Mouse (Mus musculus) brain, adult 2 months (tissue): ENCODE data around the gene Plekhh2.

Experiments
- DNase-seq: peaks from one replicate; pipeline ENCODE4 v3.0.0; 2011; ENCODE audit warnings: low read depth, low spot score

Gene Plekhh2

DNA sequence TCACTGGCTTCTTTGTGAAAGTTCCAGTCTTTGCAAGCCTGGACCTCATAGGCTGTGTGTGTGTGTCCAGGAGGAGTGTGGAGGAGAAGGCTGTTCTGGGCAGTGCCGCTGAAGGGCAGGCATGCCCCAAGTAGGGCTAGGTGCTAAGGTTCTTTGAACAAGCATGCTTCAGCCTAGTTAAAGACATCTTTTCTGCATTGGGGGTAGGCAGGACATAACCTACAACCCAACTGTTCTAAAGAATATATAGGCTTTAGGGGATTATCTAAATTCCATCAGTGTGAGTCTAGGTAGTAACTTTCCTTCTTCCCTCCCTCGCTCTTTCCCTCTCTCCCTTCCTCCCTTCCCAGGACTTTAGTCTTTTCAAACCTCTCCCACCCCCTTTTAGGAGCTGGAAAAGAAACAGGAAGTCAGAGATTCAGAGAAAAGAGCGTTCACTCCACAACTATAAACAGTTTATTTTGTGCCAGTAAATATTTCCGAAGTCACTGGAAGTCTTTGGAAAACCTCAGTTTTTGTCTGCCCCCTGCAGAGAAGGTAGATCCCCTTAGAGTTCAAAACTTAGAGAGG is 906 bp downstream of the Plekhh2 start:
- peak; percentile 19 for DNase-seq

DNA sequence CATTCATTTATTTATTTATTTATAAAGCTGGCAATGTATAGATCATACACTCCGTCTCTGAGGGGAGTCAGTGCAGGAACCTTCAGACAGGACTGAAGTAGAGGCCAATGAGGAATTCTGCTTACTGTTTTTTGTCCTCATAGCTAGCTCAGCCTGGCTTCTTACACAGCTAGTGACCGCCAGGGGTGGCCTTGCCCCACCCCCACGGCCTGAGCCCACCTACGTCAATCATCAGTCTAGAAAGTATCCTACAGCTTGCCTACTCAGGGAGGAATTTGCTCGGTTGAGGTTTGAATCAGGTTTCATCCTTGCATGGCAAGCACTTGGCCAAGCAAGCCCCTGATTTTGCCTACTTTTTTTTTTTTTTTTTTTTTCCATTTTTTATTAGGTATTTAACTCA is 4.2 kb downstream of the Plekhh2 start:
- DNase-seq = no peak

DNA sequence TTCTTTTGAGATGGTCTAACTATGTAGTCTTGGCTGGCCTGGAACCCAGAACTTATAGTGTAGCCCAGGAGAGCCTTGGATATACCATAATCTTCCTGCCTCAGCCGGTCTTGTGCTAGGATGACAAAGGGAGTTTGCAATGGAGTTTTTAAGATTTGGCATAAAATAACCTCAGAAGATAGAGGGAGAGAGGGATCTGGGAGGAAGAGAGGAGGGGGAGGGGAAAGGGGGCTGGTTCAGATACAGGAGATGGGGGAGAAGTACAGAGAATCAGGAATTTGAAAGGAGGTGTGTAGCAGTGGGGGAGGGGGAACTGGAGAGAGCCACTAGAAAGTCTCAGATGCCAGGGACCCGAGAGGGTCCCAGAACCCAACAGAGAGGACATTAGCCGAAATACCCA is 7.7 kb downstream of the Plekhh2 start:
- no peak for DNase-seq

GRCm38 (mm10) chr17:84520057-84520456 is 8.4 kb downstream of the Plekhh2 start:
- DNase-seq = no peak

DNA sequence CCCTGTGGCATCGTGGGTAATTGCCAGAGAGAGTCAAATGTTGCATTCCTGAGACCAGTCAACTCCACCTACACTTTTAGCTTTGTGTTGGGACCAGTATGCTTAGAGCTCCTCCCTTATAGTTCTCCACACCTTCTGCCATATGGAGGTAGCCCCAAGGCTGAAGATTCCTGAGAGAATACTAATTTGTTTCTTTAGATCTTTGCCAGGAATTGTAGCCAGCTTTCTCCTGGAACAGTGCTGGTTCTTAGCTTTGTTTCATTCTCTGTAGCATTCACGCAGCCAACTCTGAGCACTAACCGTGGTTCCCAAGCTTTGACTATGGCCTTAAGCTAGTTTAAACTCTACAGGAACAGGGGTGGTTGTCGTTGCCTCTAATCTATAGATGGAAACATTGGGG is 17.7 kb downstream of the Plekhh2 start:
- DNase-seq = peak; percentile 36

- no peak for DNase-seq
Measured at GRCm38 (mm10) chr17:84530202-84530796, 18.6 kb downstream of the Plekhh2 start.

DNA sequence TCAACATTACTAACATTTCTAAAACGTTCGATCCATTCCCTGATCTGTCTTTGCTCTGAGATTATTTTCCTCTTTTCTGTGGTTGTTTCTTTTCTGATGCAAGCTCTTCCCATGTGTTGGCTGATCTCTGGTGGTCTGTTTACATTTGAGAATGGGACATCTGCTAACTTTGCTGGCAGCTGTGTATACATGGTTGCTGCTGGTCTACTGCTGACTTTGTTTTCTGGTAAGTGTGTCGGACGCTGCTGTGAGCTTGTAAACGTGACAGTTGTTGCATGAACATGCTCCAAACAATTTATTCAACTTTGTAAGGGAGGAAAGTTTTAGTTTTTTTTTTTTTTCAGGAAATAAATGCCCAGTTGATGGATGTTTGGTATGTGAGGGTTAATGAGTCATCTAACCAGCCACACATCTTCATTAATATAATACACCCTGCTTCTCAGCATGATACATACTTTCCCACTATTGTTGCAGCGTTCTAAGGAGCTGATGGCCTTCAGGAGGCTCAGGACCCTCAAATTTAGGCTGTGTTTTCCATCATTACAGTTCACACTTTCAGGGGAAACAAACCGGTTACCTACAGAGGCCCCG is 21.3 kb downstream of the Plekhh2 start:
- DNase-seq = no peak

DNA sequence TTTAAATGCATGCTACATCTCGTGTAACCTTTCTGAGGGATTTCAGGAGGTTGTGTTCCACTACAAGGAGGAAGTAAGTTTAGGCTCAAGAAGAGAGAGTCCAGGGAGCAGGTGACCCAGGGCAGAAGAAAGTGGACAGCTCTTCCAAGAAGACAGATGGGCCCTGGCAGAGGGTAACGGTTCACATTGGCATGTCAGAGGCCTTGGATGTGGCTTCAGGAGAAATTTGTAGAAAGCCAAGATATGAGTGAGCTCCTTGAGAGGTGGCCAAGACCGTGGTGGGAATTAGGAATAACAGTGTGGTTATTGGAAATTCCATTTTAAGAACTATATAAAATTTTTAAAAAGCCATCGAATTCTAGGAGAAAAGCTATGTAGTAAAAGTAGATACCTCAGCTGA is 22.1 kb downstream of the Plekhh2 start:
- no peak for DNase-seq

DNA sequence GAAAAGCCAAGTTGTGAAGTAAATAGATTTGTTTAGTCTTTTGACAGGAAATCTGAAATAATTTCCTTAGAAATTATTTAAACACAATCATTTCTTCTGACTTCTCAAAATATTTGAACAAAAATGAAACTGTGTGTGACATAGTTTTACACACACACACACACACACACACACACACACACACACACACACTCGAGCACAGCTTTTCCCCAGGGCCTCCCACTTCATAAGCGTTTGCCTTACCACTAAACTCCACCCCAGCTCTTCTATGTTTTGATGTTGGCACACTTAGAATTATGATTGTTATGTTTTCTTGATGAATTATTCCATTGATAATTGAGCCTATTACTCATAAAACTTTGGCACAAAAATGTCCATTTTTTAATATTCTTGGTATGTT is 22.9 kb downstream of the Plekhh2 start:
- no peak for DNase-seq

GRCm38 (mm10) chr17:84535226-84535625 is 23.5 kb downstream of the Plekhh2 start:
- DNase-seq = no peak

- no peak for DNase-seq
Measured at GRCm38 (mm10) chr17:84537301-84537700, 25.6 kb downstream of the Plekhh2 start.

GRCm38 (mm10) chr17:84537966-84538365 is 26.3 kb downstream of the Plekhh2 start:
- peak; percentile 55 for DNase-seq

DNA sequence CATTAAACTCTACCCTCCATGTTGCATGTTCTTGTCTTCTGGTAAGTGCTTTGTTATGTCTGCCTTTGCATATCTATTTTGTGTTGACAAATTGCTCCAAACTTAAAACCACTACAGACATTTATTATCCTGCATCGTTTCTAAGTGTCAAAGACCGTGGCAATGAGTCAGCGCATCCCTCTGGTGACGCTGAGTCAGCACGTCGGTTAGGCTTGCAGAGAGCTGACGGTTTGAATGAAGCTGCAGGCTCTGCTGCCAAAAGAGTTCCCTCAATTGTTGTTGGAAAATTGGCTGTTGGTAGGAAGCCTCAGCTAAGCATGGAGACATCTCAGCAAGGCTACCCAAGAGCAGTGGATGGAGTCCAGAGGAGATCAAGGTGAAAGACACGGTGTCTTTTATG is 28.9 kb downstream of the Plekhh2 start:
- peak; percentile 66 for DNase-seq

DNA sequence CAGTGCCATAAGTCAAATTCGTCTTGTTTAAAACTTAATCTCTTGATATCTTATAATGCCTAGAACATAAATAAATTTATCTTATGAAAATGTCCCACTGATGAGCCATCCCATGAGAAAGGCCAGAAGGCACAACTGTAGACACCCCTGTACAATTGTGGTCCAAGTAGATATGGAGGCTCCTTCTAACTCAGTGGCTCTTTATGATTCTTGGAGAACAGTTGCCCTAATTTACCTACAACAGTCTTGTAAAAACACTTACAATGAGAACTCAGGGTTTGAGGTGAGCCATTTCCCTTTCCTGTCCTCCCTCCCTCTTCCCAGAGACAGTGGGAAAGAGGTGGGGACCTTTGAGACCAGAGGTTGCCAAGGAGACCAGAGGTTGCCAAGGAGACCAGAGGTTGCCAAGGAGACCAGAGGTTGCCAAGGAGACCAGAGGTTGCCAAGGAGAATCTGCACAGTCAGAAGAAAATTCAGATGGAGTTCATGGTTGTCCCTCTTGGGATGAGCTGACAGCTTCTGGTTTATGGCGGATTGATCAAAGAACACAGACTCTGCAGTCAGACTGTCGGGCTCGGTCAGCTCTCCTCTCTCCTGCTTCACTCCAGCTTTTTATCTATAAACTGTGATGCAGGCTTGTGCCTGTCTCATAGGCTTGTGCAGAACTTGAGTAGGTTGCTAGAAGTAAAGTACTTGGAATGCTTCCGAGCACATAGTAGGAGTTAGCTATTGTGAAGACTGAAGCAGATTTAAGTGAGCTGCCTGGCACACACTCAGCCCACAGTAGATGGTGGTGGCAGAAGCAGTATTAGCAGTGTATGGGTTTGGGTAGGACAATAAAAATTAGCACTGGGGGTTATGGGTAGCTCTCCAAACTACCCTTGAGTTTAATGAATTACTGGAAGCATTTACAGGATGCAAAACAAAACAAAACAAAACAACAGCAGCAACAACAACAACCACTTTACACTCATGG is 39.5 kb downstream of the Plekhh2 start:
- peak; percentile 62 for DNase-seq

GRCm38 (mm10) chr17:84552230-84552629 is 40.5 kb downstream of the Plekhh2 start:
- DNase-seq = peak; percentile 17

GRCm38 (mm10) chr17:84564264-84564663 is 52.6 kb downstream of the Plekhh2 start:
- DNase-seq = peak; percentile 11

- peak; percentile 40 for DNase-seq
Measured at GRCm38 (mm10) chr17:84565762-84566161, 54.1 kb downstream of the Plekhh2 start.

DNA sequence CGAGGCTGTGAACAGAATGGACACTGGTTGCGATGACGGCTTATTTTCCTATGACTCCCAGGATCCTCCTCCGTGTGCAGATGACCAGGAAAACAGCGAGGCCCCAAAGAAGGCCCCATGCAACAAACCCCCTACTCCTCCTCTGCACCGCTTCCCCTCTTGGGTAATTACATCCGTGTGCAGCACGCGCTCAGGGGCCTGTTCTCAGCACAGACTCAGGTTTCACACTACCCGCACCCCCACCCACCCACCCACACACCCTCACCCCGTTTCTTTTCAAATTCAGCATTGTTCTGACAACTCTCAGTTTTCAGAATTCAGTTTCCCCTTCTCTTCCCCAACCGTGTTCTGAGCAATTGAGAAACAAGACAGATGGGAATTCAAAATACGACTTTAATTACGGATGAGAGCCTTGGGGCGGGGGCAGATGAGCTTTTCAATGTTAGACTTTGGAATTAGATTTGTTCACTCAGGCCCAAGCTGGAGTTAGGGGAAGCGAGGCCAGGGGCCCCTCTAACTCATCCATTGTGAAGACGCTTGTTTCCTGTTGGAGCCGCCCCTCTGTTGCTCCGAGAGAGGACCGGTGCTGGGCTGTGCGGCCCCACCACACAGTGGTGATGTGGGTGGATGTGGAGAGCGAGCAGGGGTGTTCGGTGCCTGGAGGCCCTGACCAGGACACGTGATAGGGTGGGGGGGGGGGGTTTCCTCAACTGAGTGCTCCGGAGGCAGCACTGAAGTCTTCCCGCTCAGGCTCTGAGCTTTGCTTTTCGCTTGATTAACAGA is 55.3 kb downstream of the Plekhh2 start:
- DNase-seq = peak; percentile 16

DNA sequence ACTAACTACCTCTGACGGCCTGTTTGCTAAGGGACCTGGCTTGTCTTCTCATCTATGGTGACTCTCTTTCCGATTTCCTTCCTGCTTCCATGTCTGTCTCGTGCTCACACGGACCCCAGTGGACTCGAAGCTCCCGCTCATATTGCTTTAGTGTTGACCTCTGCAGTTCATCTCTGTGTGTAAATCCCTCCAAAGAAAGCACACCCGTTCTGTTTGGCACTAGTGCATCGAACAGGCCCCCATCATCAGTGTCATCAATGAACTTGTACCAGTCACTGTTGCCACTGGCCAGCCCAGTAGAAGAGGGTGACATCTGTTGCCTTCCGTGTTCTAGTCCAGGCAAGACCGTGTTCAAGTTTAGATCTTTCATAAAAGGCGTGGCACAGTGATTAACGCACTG is 57.1 kb downstream of the Plekhh2 start:
- DNase-seq = no peak

DNA sequence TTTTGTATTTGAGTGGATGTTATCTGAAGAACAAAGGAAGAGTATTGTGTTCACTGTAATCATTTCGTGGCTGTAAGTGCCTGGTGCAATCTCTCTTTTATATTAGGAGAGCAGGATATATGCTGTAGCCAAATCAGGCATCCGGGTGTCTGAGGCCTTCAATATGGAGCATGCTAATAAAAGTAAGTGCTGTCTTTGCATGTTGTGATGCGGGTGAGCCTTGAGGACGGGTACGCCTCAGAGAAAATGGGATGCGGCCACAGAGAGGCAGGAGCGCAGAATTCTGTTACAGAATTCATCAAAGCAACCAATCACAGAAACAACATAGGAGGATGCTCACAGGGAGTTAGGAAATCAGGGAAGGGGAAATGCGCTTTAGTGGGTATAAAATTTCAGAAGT is 58.1 kb downstream of the Plekhh2 start:
- DNase-seq = no peak

GRCm38 (mm10) chr17:84571629-84572028 is 59.9 kb downstream of the Plekhh2 start:
- peak; percentile 50 for DNase-seq
